Mouse (Mus musculus): ENCODE data around the gene Gm28042. TPM values are rescaled to one million over a fixed set of nuclear protein-coding genes. Genes with fewer than 3 reads are reported as not detected.

Gene Gm28042
- total RNA-seq, 2 experiments from 2014 or later, result 0.71 to 1.6 TPM

DNA sequence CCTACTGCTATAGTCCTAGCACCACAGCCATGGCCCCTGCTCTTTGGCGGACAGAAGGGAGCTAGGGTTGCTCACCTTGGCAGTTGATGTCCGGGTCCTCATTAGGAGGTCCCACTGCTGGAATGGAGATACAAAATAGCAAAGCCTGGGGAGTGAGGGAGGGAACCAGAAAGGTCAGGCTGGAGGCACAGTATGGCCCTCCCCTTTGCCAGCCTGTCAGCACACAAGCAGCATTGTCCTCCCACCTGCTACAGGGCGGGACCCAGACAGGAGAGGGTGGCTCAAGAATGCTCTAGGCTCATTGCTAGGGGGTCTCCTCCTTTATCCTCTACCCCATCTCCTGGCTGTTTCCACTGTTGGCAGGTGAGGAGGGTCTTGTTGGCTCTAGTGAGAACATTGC is 58.7 kb downstream of the Gm28042 start:
- DNase-seq (ENCODE audit: extremely low spot score in 1 of 2, low spot score in 2 of 2), result no peak
- intact Hi-C loops (cut with DNase I), result loop anchor here (10.0 kb wide), 1 partner anchor 189 kb away; no protein-coding TSS in a partner anchor

DNA sequence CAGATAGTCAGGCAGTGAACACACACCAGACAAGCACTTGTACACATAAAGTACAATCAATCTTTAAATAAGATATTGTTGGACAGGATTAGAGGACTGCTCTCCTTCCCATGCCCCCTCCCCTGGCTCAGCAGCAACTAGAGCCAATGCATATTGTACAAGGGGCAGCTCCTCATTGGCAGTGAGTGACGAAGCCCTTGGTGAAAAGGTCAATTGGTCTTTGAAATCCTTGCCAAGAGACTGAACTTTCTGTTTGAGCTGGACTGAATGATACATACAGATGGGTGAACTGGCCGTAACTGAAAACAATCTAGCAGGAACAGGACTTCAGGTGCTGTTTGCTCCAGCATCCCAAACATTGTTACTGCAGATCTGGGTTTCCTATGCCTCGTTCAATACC is 60.1 kb downstream of the Gm28042 start:
- no peak for DNase-seq (ENCODE audit: extremely low spot score in 1 of 2, low spot score in 2 of 2)
- intact Hi-C loops (cut with DNase I), result loop anchor here (10.0 kb wide), 1 partner anchor 187 kb away; no protein-coding TSS in a partner anchor

DNA sequence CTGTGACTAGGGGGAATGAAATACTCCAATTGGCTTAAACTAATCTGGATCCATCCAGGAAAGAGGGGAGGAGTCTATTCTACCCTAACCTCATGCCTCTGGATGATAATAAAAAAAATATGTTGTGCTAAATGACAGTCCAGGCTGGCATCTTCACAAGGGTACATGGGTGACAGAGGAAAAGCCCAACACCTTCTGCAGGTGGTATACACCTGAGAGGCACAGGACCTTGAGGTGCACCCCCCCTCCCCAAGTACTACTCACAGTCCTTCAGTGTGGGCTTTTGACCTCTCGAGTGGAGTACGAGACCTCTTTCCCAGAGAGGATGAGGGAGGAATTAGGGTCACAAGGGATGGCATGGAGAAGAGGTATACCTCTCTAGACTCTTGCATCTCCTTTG is 60.6 kb downstream of the Gm28042 start:
- no peak for DNase-seq (ENCODE audit: extremely low spot score in 1 of 2, low spot score in 2 of 2)
- intact Hi-C loops (cut with DNase I), result loop anchor here (10.0 kb wide), 1 partner anchor 187 kb away; no protein-coding TSS in a partner anchor

DNA sequence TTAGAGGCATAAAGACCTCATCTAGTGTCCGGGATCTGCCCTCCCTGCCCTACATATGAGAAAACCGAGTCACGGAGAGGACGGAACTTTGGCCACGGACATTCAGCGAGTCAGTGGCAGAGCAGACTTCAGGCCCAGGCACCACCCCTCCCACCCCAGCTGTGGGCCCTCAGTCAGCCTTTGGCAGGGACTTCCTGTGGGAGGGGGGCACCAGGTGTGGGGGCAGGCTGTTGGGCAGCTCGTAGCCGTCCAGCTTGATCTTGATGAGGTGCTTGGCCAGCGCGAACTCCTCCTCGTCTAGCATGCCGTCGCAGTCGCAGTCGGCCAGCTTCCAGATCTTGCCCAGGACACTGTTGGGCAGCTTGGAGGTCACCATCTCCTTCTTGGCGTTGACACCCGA is 63.7 kb downstream of the Gm28042 start:
- DNase-seq (ENCODE audit: extremely low spot score in 1 of 2, low spot score in 2 of 2), result no peak
- intact Hi-C loops (cut with DNase I), result no loop called here

Small RNA genes lying within 50 kb of the gene (microRNA-seq; reads per million reads assigned to microRNA genes)
- not detected for gene Mir7665

Other genes with a start within 250 kb of the Gm28042 start
- gene Rpap1, start 240.0 kb upstream of the Gm28042 start, total RNA-seq (2021), result 10 to 100 TPM; 15.9 to 17.1 TPM
- gene Tyro3, start 229.8 kb upstream of the Gm28042 start, total RNA-seq (2021), result 10 to 100 TPM; 73.3 to 74.1 TPM
- 10 to 100 TPM; 57.9 to 63.5 TPM for gene Mga, start 130.3 kb upstream of the Gm28042 start, total RNA-seq (2021)
- 10 to 100 TPM; 79.1 to 79.2 TPM for gene Mapkbp1, start 54.8 kb upstream of the Gm28042 start, total RNA-seq (2021)
- 1 to 10 TPM; 5.6 to 6.2 TPM for gene Jmjd7, start within 50 bp of the Gm28042 start, total RNA-seq (2021)
- 1 to 10 TPM; 2.6 to 3.3 TPM for gene Pla2g4b, start 5.9 kb downstream of the Gm28042 start, total RNA-seq (2021)
- 10 to 100 TPM in 1 of 2 experiments, 1 to 10 TPM in 1; 9.4 to 10.7 TPM for gene Ehd4, start 127.1 kb downstream of the Gm28042 start, total RNA-seq (2021)
- 10 to 100 TPM; 39.9 to 42.6 TPM for gene Pla2g4e, start 217.8 kb downstream of the Gm28042 start, total RNA-seq (2021)